Mouse (Mus musculus) hindbrain, embryonic 13.5 days (tissue): ENCODE measurements around the gene Tlr9. TPM values are rescaled to one million over a fixed set of nuclear protein-coding genes. Genes with fewer than 3 reads are reported as not detected.
A peak's percentile ranks its signal among the peaks of the same experiment; 100 is the strongest.

Source experiments
- ATAC-seq: fragments of 200-750 bp; cut with Nextera tagmentation; 2 replicates; pipeline ENCODE4 v1.8.0; 2017; ENCODE audit warnings: moderate TSS enrichment; ENCODE audit not compliant: low FRiP score
- H3K27ac ChIP-seq: fragments of 300-500 bp; sonication (generic); 2 replicates; pipeline ENCODE4 v1.5.1; 2015; ENCODE audit warnings: inconsistent platforms, mild to moderate bottlenecking, moderate library complexity
- H3K27me3 ChIP-seq: fragments of 300-500 bp; sonication (generic); 2 replicates; pipeline ENCODE4 v1.6.1; 2015; ENCODE audit warnings: mild to moderate bottlenecking, inconsistent platforms
- H3K36me3 ChIP-seq: fragments of 300-500 bp; sonication (generic); 2 replicates; pipeline ENCODE4 v1.6.1; 2015; ENCODE audit warnings: mild to moderate bottlenecking, inconsistent platforms
- H3K4me1 ChIP-seq: fragments of 300-500 bp; sonication (generic); replicated peaks from 2 replicates; pipeline ENCODE4 v1.6.1; 2015; ENCODE audit warnings: inconsistent platforms
- H3K4me2 ChIP-seq: fragments of 300-500 bp; sonication (generic); 2 replicates; pipeline ENCODE4 v1.6.1; 2015; ENCODE audit warnings: inconsistent platforms, mild to moderate bottlenecking, moderate library complexity
- H3K4me3 ChIP-seq: fragments of 300-500 bp; sonication (generic); 2 replicates; pipeline ENCODE4 v1.5.1; 2015; ENCODE audit warnings: mild to moderate bottlenecking, inconsistent platforms
- H3K9ac ChIP-seq: fragments of 300-500 bp; sonication (generic); 2 replicates; pipeline ENCODE4 v1.6.1; 2015; ENCODE audit warnings: mild to moderate bottlenecking, inconsistent platforms
- H3K9me3 ChIP-seq: fragments of 300-500 bp; sonication (generic); 2 replicates; pipeline ENCODE4 v1.6.1; 2016; ENCODE audit warnings: inconsistent platforms
- WGBS: fragments of 180-500 bp; shearing (Covaris S2); methylation state at CpG from one replicate; pipeline ENCODE4 v1.1.7; 2015; 5-methylcytosine and 5-hydroxymethylcytosine counted together
- polyA plus RNA-seq: library from polyadenylated mRNA; unstranded; fragments of >200 nt; fragmentation: Nextera tagmentation; extraction: Ambion mirVana; gene quantifications from 2 replicates; pipeline ENCODE4 v1.2.1, GENCODE M21; 2015

Tlr9 gene
- polyA plus RNA-seq, 1 experiment from 2014 or later = 0.04 TPM

GRCm38 (mm10) chr9:106237878-106238277 lies 15.5 kb downstream of the Tlr9 start:
- peaks cover 100% of the 10 kb centered on the region for H3K36me3 ChIP-seq
- H3K9ac ChIP-seq = no peak overlapping the region
- 96% methylated on average over 10 of the region's 10 CpGs for WGBS
- H3K4me2 ChIP-seq = no peak overlapping the region
- no peaks in the 10 kb centered on the region for H3K9me3 ChIP-seq
- no peak overlapping the region for H3K27ac ChIP-seq
- no peak for ATAC-seq
- no peaks in the 10 kb centered on the region for H3K4me1 ChIP-seq
- H3K4me3 ChIP-seq = no peak overlapping the region
- H3K27me3 ChIP-seq = no peaks in the 10 kb centered on the region

DNA sequence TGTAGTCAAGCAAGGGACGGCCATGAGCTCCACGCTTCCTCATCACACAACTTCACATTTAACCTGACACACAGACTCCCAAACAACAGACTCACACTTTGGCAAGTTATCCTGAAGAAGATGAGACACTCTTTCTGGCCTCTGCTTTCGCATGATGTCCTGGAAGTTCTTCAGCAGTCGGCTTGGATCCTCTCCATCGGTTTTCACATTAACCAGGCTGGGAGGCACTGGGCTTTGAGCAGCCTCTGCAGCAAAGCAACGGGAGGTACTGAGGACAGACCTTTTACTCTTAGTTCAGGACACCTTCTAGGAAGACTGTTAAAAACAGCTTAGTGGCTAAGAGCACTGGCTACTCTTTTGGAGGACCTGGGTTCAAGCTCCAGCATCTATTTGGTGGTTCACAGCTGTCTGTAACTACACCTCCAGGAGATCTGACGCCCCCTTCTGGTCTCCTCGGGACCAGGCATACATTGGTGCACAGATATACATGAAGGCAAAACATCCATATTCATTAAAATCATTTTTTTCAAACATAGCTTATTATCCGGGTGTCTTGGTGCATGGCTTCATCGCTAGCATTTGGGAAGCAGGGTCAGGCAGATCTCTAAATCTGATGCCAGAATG lies 19.3 kb downstream of the Tlr9 start:
- Histone ChIP-seq H3K27me3 (no peaks in the 10 kb centered on the region), H3K9me3 (no peaks in the 10 kb centered on the region), H3K36me3 (peaks cover 72% of the 10 kb centered on the region), H3K27ac (no peak overlapping the region), H3K4me1 (peaks cover 7% of the 10 kb centered on the region), H3K4me3 (no peak overlapping the region), H3K4me2 (no peak overlapping the region), H3K9ac (no peak overlapping the region)
- ATAC-seq = no peak
- 93% methylated on average over 10 of the region's 10 CpGs for WGBS

- H3K4me1 ChIP-seq = peaks cover 16% of the 10 kb centered on the region
- peaks cover 59% of the 10 kb centered on the region for H3K36me3 ChIP-seq
- WGBS = 81% methylated on average over 19 of the region's 19 CpGs
- H3K4me3 ChIP-seq = no peak overlapping the region
- no peak for ATAC-seq
- no peaks in the 10 kb centered on the region for H3K9me3 ChIP-seq
- 0 out of 2 replicates have a peak overlapping the region, but pooled peaks have one; percentile 15 for H3K27ac ChIP-seq
- H3K27me3 ChIP-seq = no peaks in the 10 kb centered on the region
- no peak overlapping the region for H3K4me2 ChIP-seq
- 0 out of 2 replicates have a peak overlapping the region, but pooled peaks have one; percentile 6 for H3K9ac ChIP-seq
These were observed 20.6 kb downstream of the Tlr9 start for GRCm38 (mm10) chr9:106242813-106243488.

DNA sequence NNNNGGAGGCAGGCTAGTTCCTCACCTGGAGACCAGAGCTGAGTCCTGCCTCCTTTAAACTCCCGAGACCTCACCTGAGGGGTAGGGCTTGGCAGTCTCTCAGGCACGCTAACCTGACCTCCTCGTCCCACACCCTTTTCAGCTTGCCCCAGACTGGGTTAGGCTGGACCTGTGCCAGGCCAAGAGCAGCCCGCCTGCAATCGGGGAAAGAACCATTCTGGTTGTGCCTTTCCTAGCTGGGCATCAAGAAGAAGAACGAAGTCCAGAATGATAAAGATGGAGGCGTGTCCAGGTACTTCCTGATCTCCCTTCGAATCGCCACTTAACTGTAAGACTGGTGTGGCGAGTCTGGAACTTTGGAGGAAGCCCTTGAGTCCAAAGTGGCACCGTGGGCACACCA lies 27.2 kb downstream of the Tlr9 start:
- no peak overlapping the region for H3K4me2 ChIP-seq
- H3K4me1 ChIP-seq = peaks cover 41% of the 10 kb centered on the region
- H3K4me3 ChIP-seq = no peak overlapping the region
- no peaks in the 10 kb centered on the region for H3K27me3 ChIP-seq
- H3K9me3 ChIP-seq = no peaks in the 10 kb centered on the region
- no peak overlapping the region for H3K27ac ChIP-seq
- no peak overlapping the region for H3K9ac ChIP-seq
- H3K36me3 ChIP-seq = 0 out of 2 replicates have a peak, but pooled peaks cover 4% of the 10 kb centered on the region
- ATAC-seq = no peak
- 93% methylated on average over 11 of the region's 11 CpGs for WGBS

DNA sequence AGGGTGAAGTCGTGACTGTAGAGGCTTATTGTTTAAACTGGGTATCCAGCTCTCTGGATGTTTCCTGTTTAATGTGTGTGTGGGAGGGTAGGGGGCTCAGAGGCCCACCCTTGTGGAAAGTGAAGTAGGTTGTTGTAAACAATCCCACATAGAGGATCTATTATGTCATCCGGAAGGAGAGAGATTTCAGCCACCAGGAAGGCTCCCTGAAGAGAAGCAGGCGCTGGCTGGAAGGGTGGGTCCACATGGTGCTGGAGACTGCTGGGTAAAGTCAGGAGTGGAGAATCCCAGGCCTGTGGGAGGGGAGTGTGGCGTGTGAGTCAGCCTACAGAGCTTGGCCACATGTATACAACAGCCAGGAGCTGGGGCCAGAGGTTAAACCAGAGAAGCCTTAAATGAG lies 27.8 kb downstream of the Tlr9 start:
- H3K27ac ChIP-seq = no peak overlapping the region
- peaks cover 41% of the 10 kb centered on the region for H3K4me1 ChIP-seq
- no peaks in the 10 kb centered on the region for H3K27me3 ChIP-seq
- WGBS = 66% methylated on average over 4 of the region's 4 CpGs
- no peak overlapping the region; the same call in 1 of the 2 replicates for H3K9ac ChIP-seq
- no peak for ATAC-seq
- H3K4me2 ChIP-seq = no peak overlapping the region
- no peak overlapping the region for H3K4me3 ChIP-seq
- 0 out of 2 replicates have a peak, but pooled peaks cover 2% of the 10 kb centered on the region for H3K36me3 ChIP-seq
- no peaks in the 10 kb centered on the region for H3K9me3 ChIP-seq

- Histone ChIP-seq H3K4me1 (peaks cover 40% of the 10 kb centered on the region), H3K4me3 (no peak overlapping the region), H3K9me3 (no peaks in the 10 kb centered on the region), H3K4me2 (no peak overlapping the region), H3K36me3 (no peaks in the 10 kb centered on the region), H3K27ac (no peak overlapping the region), H3K27me3 (no peaks in the 10 kb centered on the region; the same call in 1 of the 2 replicates), H3K9ac (no peak overlapping the region)
- WGBS = 80% methylated on average over 8 of the region's 8 CpGs
- no peak for ATAC-seq
These were observed 28.7 kb downstream of the Tlr9 start for GRCm38 (mm10) chr9:106251066-106251465.

- WGBS = 75% methylated on average over 2 of the region's 2 CpGs
- Histone ChIP-seq H3K9me3 (no peaks in the 10 kb centered on the region), H3K4me2 (no peak overlapping the region), H3K9ac (no peak overlapping the region), H3K27ac (no peak overlapping the region), H3K27me3 (peaks cover 3% of the 10 kb centered on the region; the same call in 1 of the 2 replicates), H3K36me3 (no peaks in the 10 kb centered on the region), H3K4me1 (peaks cover 15% of the 10 kb centered on the region), H3K4me3 (no peak overlapping the region)
- no peak for ATAC-seq
These were observed 31.6 kb downstream of the Tlr9 start for GRCm38 (mm10) chr9:106254001-106254400.

DNA sequence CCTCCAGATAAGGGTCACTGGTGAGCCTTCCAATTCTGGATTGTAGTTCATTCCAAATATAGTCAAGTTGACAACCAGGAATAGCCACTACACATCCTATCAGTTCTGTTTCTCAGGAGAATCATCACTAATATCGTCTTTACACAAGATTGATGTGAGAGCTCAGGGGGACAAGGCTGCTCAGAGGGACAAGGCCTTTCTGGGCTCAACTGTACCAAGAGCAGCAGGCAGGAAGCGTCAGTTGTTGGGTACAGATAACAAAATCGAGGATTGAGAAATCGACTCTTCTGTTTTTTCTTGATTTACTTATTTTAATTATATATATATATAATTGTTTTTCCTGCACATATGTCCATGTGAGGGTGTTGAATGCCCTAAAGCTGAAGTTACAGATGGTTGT lies 36.0 kb downstream of the Tlr9 start:
- Histone ChIP-seq H3K4me2 (no peak overlapping the region), H3K36me3 (no peaks in the 10 kb centered on the region), H3K4me1 (no peaks in the 10 kb centered on the region), H3K9ac (no peak overlapping the region), H3K27ac (no peak overlapping the region), H3K4me3 (no peak overlapping the region), H3K27me3 (peaks cover 3% of the 10 kb centered on the region; the same call in 1 of the 2 replicates), H3K9me3 (no peaks in the 10 kb centered on the region)
- WGBS = 93% methylated on average over 4 of the region's 4 CpGs
- no peak for ATAC-seq

DNA sequence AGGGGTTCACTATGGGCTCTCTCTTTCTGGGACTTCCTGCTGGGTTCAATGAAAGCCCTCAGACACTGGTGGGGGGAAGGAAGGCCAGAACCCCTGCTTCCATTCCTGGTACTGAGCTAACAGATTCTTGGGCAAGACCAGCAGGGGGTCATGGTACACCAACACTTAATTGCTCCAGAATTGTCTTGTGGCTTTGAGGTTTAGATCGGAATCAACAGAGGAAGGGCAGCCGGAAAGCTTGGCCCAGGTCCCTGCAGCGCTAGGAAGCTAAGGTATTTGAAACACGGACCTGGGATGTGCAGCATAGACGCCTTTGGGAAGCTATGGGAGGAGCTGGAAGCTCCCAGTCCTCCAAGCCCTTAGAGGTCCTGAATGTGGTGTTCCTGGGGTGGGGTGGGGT lies 36.6 kb downstream of the Tlr9 start:
- Histone ChIP-seq H3K4me1 (no peaks in the 10 kb centered on the region), H3K36me3 (no peaks in the 10 kb centered on the region), H3K4me2 (no peak overlapping the region), H3K4me3 (no peak overlapping the region), H3K27me3 (peaks cover 3% of the 10 kb centered on the region; the same call in 1 of the 2 replicates), H3K27ac (no peak overlapping the region), H3K9ac (no peak overlapping the region), H3K9me3 (no peaks in the 10 kb centered on the region)
- 76% methylated on average over 5 of the region's 5 CpGs for WGBS
- ATAC-seq = no peak

- H3K4me2 ChIP-seq = no peak overlapping the region
- no peak for ATAC-seq
- peaks cover 3% of the 10 kb centered on the region; the same call in 1 of the 2 replicates for H3K27me3 ChIP-seq
- no peak overlapping the region for H3K27ac ChIP-seq
- no peaks in the 10 kb centered on the region for H3K4me1 ChIP-seq
- H3K36me3 ChIP-seq = no peaks in the 10 kb centered on the region
- H3K9me3 ChIP-seq = no peaks in the 10 kb centered on the region
- no peak overlapping the region for H3K9ac ChIP-seq
- WGBS = 89% methylated on average over 6 of the region's 6 CpGs
- H3K4me3 ChIP-seq = no peak overlapping the region
These were observed 38.7 kb downstream of the Tlr9 start for GRCm38 (mm10) chr9:106261058-106261457.

- no peak overlapping the region for H3K9ac ChIP-seq
- no peaks in the 10 kb centered on the region for H3K4me1 ChIP-seq
- H3K4me3 ChIP-seq = no peak overlapping the region
- H3K27ac ChIP-seq = no peak overlapping the region
- H3K4me2 ChIP-seq = no peak overlapping the region
- H3K36me3 ChIP-seq = no peaks in the 10 kb centered on the region
- WGBS = 77% methylated on average over 3 of the region's 3 CpGs
- ATAC-seq = no peak
- no peaks in the 10 kb centered on the region for H3K9me3 ChIP-seq
- no peaks in the 10 kb centered on the region for H3K27me3 ChIP-seq
These were observed 39.1 kb downstream of the Tlr9 start for GRCm38 (mm10) chr9:106261491-106261890.

GRCm38 (mm10) chr9:106262075-106262474 lies 39.7 kb downstream of the Tlr9 start:
- H3K4me3 ChIP-seq = no peak overlapping the region
- H3K4me2 ChIP-seq = no peak overlapping the region
- H3K9me3 ChIP-seq = no peaks in the 10 kb centered on the region
- WGBS = 86% methylated on average over 3 of the region's 3 CpGs
- H3K4me1 ChIP-seq = no peaks in the 10 kb centered on the region
- no peak overlapping the region for H3K9ac ChIP-seq
- H3K27me3 ChIP-seq = no peaks in the 10 kb centered on the region
- no peak for ATAC-seq
- no peak overlapping the region for H3K27ac ChIP-seq
- no peaks in the 10 kb centered on the region for H3K36me3 ChIP-seq
